Mouse (Mus musculus) natural killer cell, adult 2 months (primary cell): Measurements from ENCODE around the gene Nsun5.

ENCODE experiments used
- DNase-seq, 2 experiments: peaks; one replicate each; pipeline ENCODE4 v3.0.0; 2022; ENCODE audit warnings: low spot score in 2 of 2

Gene Nsun5

DNA sequence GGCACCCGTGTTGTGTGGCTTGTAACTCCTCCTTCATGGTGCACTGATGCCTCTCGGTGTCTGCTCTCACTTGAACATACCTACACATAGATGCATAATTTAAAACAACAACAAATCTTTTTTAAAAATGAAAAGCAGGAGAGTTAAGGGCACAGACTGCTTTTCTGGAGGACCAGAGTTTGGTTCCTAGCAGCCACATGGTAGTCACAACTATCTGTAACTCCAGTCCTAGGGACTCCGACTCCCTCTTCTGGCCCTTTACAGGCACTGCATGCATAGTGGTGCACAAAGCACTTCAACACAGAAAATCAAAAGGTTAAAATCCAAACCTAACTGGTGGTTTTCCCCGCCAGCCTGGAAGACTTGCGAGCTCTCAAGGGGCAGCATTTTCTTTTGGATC is 3.8 kb downstream of the Nsun5 start:
- no peak for DNase-seq

- DNase-seq = no peak
These were observed 5.4 kb downstream of the Nsun5 start for GRCm38 (mm10) chr5:135375167-135375566.

DNA sequence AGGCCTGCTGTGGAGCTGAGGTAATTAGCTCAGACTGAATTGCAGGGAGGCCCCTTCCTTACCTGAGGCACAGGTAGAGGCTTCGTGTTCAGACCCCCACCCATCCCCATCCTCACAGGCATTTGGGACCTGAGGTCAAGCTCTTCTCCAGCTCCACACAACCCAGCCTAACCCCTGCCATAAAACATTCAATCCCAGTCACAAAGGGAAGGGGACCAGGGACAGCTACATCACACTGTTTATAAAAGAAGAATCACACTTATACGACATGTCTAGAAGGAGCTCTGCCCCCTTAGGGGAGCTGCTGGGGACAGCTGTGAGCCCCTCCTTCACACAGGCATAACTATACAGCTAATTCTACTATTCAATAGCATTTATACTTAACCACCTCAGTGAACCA is 6.6 kb downstream of the Nsun5 start:
- DNase-seq = no peak

- no peak for DNase-seq
These were observed 10.9 kb downstream of the Nsun5 start for GRCm38 (mm10) chr5:135380681-135381080.

GRCm38 (mm10) chr5:135381356-135381925 is 11.7 kb downstream of the Nsun5 start:
- no peak for DNase-seq

DNA sequence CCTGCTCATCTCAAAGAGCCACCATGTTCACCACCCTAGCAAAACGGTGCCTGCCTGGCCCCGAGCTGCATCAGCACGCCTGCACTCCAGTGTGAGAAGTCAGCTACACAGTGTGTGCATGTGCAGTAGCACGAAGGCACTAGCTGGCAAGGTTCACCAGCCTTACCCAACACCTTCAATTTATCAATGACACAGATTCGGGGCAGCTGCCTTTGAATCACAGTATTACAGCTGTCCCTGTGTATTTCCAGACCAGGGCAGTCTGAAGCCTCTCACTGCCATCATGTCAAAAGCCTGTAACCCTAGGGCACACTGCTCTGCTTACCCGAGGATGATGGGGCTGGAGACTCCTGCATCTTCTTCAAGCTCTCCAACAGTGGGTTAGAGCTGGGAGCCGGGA is 13.0 kb downstream of the Nsun5 start:
- no peak for DNase-seq

DNA sequence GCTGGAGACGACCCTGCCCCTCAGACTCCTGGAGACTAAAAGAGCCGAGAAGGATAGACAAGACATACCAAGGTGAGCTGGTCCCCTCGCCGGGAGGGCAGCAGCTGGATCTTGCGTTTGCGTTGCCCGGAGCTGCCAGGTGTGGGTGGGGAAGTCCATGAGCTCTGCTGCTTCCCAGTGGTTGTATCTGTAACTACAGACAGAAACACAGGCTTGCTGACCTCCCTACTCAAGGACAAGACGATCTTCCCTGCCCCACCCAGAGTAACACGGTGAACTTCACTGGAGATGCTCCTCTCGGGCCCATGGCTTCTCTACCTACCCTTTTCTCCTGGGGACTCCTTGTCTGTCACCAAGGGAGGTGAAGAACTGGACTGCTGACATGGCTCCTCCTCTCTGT is 14.0 kb downstream of the Nsun5 start:
- DNase-seq = no peak

DNA sequence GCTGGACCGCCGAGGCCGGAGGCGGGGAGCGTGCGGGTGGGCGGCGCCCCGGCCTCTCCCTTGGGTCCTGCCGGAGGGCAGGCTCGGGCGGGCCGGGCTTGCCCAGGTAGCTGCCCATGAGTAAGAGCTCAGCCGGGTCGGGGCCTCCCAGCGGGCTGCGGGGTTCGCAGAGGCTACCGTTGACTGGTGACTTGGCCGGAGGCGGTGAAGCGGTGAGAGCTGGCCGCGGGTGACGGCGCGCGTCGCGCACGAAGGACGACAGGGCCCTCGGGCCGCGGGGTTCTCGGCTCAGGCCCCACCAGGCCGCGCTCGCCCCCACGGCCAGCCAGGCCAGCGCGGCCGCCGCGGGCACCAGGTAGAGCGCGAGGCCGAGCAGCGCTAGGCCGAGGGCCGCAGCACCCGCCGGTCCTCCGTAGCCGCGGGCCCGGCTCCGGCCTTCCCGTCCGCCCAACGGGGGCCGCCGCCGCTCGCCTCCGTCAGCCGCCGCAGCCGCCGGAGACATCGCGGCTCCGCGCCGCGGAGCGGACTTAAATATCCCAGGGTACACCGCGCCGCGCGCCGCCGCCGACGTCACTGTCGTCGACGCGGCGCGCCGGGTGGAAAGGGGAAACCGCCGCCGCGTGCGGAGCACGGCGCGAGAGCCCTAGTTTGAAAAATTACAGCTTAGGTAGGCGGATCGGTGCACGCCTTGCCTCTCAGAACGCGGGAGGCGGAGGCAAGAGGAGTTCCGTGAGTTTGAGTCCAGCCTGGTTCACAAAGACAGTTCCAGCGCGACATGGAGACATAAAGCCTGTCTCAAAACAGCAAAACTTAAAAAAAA is 24.5 kb downstream of the Nsun5 start, which contains the start of gene Pom121:
Gene Pom121 (minus strand): TSS at position 543 of the 820 bp plus-strand sequence.
- peak; percentile 72 to 81 for DNase-seq

DNA sequence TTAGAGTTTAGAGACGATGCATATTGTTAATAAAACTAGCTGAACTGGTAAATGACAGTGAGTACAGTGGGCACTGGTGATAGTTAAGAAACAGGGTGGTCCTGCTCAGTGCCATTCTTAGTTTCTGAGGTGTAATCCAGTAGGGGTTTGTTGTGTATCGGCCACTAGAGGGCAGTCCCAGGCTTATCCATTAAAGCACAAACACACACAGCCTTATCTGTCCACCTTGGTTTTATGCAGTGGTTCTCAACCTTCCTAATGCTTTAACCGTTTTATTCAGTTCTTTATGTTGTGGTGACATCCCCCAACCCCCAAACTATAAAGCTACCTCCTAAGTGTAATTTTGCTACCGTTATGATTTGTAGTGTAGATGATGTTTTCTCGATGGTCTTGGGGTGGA is 26.1 kb downstream of the Nsun5 start:
- peak; percentile 27 to 58 for DNase-seq

DNA sequence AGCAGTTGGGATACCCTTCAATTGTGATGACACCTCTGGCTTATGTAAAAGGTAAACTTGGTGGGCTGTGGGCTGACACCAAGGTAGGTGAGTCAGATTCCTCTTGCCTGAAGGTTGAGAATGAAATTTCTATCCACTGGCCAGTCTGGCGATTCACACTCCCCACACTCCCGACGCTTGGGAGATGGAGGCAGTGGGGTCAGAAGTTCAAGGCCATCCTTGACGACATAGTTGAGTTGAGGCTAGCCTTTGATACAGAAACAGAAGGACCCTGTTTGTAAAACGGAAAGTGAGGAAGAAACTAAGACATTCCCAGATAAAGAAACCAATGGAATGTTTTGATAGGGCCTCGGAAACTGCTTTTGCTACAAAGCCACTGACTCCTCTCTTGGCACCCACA is 29.6 kb downstream of the Nsun5 start:
- DNase-seq = no peak

GRCm38 (mm10) chr5:135400244-135400643 is 30.5 kb downstream of the Nsun5 start:
- peak; percentile 50 to 68 for DNase-seq

DNA sequence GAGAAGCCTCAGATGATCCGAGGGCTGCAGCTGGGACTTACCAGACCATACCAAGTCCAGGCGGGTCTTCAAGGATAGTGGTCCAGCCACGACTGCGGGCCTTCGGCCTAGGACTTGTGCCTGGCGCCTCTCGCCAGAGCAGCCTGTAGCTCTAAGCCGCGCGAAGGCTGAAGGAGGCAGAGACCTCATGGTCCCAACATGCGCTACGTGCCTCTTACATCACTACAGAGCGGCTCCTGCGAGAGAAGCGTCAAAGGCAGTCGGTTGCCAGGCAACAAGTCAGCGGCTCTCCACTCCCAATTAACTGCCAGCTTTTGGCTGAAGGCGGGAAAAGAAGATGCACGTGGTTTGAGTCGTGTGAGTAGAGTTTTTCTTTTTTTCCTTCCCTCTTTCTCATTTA is 34.9 kb downstream of the Nsun5 start:
- DNase-seq = no peak

DNA sequence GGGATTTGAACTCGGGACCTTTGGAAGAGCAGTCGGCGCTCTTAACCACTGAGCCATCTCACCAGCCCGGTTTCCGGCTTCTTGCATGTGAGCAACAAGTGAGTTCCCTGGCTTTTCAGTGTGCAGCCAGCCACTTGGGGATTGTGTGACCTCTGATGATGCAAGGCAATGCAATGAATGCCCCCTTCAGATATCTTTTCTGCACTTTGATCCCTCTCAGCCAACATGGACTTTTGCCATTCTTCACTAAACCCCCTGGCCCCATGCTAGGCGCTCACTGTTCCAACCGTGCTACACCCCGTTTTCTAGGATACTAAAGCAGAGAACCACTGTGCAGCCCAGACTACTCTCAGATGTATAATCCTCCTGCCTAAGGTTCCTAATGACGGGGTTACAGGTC is 35.7 kb downstream of the Nsun5 start:
- DNase-seq = no peak

DNA sequence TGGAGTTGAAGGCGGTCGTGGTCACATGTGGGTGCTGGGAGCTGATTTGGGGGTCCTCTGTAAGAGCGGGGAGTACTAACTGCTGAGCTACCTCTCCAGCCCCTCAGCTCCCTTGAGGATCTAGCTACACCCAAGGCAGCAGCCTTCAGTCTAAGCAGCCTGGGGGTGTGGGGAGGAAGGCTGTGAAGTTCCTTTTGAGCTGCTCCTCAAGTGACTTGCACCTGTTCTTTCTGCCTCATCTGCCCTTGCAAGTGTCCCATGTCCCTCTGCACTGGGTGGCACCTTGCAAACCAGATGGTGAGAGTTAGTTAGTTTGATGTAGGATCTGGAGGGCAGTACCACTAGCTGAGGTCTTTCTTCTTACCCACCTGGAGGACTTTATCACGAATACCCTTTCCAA is 38.4 kb downstream of the Nsun5 start:
- DNase-seq = no peak

DNA sequence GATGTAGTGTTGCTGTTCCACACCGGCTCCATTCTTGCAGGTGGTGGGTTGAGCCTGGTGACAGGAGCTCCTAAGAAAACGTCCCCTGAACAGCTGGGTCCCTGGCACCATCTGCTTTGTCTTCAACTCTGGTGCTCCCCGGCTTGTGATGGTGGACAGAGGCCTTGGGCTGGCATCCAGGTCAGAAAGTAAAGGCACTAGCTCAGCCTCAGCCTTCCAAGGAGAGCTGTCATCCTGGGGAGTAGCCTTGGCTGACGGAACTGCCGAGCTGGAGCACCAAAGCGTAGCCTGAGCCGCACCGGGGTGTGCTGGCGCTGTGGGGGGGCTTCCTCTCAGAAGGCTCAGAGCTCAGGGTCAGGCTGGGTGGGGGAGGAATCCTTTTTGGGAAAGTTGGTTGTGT is 40.5 kb downstream of the Nsun5 start:
- DNase-seq = no peak
